Mouse (Mus musculus) stomach, embryonic 15.5 days (tissue): ENCODE measurements around the gene Gm49336. TPM values are rescaled to one million over a fixed set of nuclear protein-coding genes. Genes with fewer than 3 reads are reported as not detected.

Experiments
- ATAC-seq: fragments of 200-750 bp; cut with Nextera tagmentation; 2 replicates; pipeline ENCODE4 v1.8.0; 2017; ENCODE audit warnings: low read depth, moderate number of reproducible peaks, moderate TSS enrichment; ENCODE audit not compliant: insufficient read depth, low FRiP score
- H3K27ac ChIP-seq: fragments of 300-500 bp; sonication (generic); 2 replicates; pipeline ENCODE4 v1.5.1; 2015; ENCODE audit warnings: mild to moderate bottlenecking, inconsistent platforms
- H3K27me3 ChIP-seq: fragments of 300-500 bp; sonication (generic); replicated peaks from 2 replicates; pipeline ENCODE4 v1.6.1; 2015; ENCODE audit warnings: inconsistent platforms
- H3K36me3 ChIP-seq: fragments of 300-500 bp; sonication (generic); 2 replicates; pipeline ENCODE4 v1.6.1; 2015; ENCODE audit warnings: inconsistent platforms
- H3K4me1 ChIP-seq: fragments of 300-500 bp; sonication (generic); 2 replicates; pipeline ENCODE4 v1.6.1; 2015; ENCODE audit warnings: inconsistent platforms
- H3K4me2 ChIP-seq: fragments of 300-500 bp; sonication (generic); 2 replicates; pipeline ENCODE4 v1.6.1; 2015; ENCODE audit warnings: mild to moderate bottlenecking, inconsistent platforms
- H3K4me3 ChIP-seq: fragments of 300-500 bp; sonication (generic); replicated peaks from 2 replicates; pipeline ENCODE4 v1.5.1; 2015; ENCODE audit warnings: inconsistent platforms
- H3K9ac ChIP-seq: fragments of 300-500 bp; sonication (generic); 2 replicates; pipeline ENCODE4 v1.6.1; 2015; ENCODE audit warnings: inconsistent platforms
- H3K9me3 ChIP-seq: fragments of 300-500 bp; sonication (generic); 2 replicates; pipeline ENCODE4 v1.6.1; 2016; ENCODE audit warnings: inconsistent platforms
- WGBS: fragments of 180-500 bp; shearing (Covaris S2); methylation state at CpG from one replicate; pipeline ENCODE4 v1.1.7; 2015; 5-methylcytosine and 5-hydroxymethylcytosine counted together
- polyA plus RNA-seq: library from polyadenylated mRNA; unstranded; fragments of >200 nt; fragmentation: Nextera tagmentation; extraction: Ambion mirVana; gene quantifications from 2 replicates; pipeline ENCODE4 v1.2.1, GENCODE M21; 2015

The Gm49336 gene
- polyA plus RNA-seq, 1 experiment from 2014 or later = 44.7 TPM

DNA sequence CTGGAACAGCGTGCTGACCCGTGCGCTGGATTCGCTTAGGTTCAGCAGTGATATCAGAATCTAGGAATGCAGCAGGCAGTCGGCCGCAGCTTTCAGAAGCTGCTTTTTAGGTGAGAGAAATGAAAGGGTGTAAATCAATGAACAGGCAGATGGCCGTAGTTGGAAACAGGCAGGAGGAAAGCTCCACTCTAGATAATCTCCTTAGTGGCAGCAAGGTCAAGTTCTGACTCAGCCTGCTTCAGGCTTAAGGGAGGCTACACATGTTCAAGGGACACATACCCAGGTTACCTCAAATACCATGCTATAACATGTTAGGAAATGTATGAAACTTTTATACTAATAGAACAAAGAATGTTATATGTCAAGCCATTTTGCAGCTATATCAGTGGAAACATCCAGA, 11.0 kb upstream of the Gm49336 start:
- Histone ChIP-seq H3K9ac (no peak overlapping the region), H3K4me2 (no peak overlapping the region), H3K27ac (no peak overlapping the region), H3K4me3 (no peak overlapping the region), H3K27me3 (no peaks in the 10 kb centered on the region), H3K9me3 (no peaks in the 10 kb centered on the region), H3K36me3 (no peaks in the 10 kb centered on the region), H3K4me1 (peaks cover 4% of the 10 kb centered on the region; the same call in 1 of the 2 replicates)
- WGBS = 55% methylated on average over 7 of the region's 7 CpGs
- no peak for ATAC-seq

DNA sequence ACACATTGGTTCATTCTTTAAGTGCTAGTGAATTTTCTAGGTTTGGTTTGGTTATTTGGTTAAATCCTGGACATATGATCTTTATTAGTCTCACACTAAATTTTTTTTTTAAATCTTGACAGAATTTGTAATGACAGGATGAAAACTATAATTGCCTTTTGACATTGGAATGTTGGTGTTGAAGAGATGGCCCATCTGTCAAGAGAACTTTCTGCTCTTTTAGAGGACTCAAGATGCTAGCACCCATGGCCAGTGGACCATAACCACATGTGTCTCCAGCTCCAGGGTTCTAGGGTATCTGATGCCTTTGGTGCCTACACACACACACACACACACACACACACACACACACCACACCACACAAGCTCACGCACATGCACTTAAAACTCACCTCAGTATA, 6.5 kb upstream of the Gm49336 start:
- Histone ChIP-seq H3K36me3 (no peaks in the 10 kb centered on the region), H3K27me3 (no peaks in the 10 kb centered on the region), H3K4me1 (no peaks in the 10 kb centered on the region), H3K9ac (no peak overlapping the region), H3K4me2 (no peak overlapping the region), H3K27ac (no peak overlapping the region), H3K4me3 (no peak overlapping the region), H3K9me3 (no peaks in the 10 kb centered on the region)
- 86% methylated on average over 1 of the region's 1 CpGs for WGBS
- no peak for ATAC-seq

DNA sequence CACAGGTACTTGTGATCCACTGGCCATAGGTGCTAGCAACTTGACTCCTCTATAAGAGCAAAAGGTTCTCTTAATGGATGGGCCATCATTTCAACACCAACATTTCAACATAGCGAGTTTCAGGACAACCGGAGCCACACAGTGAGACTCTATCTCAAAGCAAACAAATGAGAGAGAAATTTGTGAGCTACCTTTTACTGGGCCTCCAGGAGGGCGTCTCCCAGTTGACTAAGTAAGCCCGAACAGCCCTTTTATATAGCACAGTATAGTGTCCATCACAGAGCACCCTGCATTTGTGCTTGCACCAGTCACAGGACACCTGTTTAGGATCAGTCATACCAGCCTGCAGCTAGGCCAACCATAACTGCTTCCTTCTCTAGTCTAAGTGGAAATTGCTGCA, 5.8 kb upstream of the Gm49336 start:
- Histone ChIP-seq H3K9ac (no peak overlapping the region), H3K4me1 (peaks cover 5% of the 10 kb centered on the region), H3K27me3 (no peaks in the 10 kb centered on the region), H3K4me3 (no peak overlapping the region), H3K36me3 (no peaks in the 10 kb centered on the region), H3K9me3 (no peaks in the 10 kb centered on the region), H3K27ac (no peak overlapping the region), H3K4me2 (no peak overlapping the region)
- WGBS = 56% methylated on average over 4 of the region's 4 CpGs
- peak; percentile 53; the same call in 1 of the 2 replicates for ATAC-seq

DNA sequence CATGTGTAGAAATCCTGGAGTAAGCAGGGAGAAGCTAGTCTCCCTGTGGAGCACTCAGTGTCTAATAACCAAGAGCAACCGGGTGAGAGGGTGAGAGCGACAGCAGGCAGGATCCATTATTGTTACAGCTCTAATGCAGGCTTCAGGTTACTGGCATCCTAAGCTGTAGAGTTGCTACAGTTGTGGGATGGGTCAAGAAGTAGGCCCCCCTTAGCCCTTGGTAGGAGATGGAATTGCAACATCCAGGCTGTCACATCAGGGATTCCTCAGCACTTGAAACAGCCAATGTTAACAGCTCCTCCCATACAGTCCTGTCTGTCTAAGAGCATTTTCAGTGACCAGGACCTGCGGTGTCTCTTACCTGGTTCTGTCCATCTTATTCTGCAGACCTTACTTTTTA, 5.0 kb upstream of the Gm49336 start:
- no peak for ATAC-seq
- no peak overlapping the region for H3K27ac ChIP-seq
- WGBS = 32% methylated on average over 3 of the region's 3 CpGs
- peaks cover 5% of the 10 kb centered on the region for H3K4me1 ChIP-seq
- H3K4me3 ChIP-seq = no peak overlapping the region
- H3K27me3 ChIP-seq = no peaks in the 10 kb centered on the region
- H3K9ac ChIP-seq = no peak overlapping the region
- H3K9me3 ChIP-seq = no peaks in the 10 kb centered on the region
- no peaks in the 10 kb centered on the region for H3K36me3 ChIP-seq
- no peak overlapping the region for H3K4me2 ChIP-seq

DNA sequence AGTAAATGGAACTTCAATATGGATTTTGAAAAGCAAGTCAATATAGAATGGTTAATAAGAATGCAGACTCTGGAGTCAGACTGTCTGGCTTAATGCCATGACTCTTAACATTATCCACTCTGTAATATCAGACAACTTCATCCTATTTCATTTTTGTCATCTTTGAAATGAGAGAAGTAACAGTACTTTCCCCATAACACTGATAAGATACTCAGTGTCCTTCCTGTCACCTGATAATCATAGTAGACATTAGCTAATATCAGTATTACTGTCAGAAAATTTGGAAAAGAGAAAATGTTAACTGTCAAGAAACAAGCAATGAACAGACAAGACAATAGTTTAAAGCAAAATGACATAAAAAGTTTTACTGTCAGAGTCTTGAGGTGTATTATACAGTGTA, 3.5 kb upstream of the Gm49336 start:
- Histone ChIP-seq H3K4me1 (peaks cover 7% of the 10 kb centered on the region), H3K27ac (no peak overlapping the region), H3K36me3 (no peaks in the 10 kb centered on the region), H3K4me3 (no peak overlapping the region), H3K9me3 (no peaks in the 10 kb centered on the region), H3K9ac (no peak overlapping the region), H3K4me2 (no peak overlapping the region), H3K27me3 (no peaks in the 10 kb centered on the region)
- ATAC-seq = no peak

DNA sequence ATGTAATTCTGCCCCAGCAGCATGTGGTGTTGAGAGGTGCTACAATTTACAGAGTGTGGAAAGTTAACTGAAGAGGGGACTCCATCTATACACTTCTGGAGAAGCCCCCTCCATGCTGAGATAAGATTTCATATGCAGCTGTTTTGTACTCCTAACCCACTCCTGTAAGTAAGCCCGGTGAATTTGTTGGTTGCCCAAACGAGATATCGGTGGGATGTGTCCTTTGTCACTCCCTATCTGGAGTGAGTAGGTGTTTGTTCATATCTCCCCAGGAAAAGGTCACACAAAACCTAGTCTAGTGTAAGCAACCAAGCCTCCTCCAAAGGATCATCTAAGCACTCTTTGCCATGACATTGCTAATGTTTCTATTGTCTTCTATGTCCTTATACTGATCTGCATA, 2.2 kb upstream of the Gm49336 start:
- H3K27ac ChIP-seq = no peak overlapping the region
- H3K9me3 ChIP-seq = no peaks in the 10 kb centered on the region
- WGBS = 85% methylated on average over 3 of the region's 3 CpGs
- no peak overlapping the region for H3K9ac ChIP-seq
- no peaks in the 10 kb centered on the region for H3K36me3 ChIP-seq
- no peak overlapping the region for H3K4me3 ChIP-seq
- no peak for ATAC-seq
- H3K27me3 ChIP-seq = no peaks in the 10 kb centered on the region
- H3K4me1 ChIP-seq = peaks cover 11% of the 10 kb centered on the region
- H3K4me2 ChIP-seq = no peak overlapping the region

DNA sequence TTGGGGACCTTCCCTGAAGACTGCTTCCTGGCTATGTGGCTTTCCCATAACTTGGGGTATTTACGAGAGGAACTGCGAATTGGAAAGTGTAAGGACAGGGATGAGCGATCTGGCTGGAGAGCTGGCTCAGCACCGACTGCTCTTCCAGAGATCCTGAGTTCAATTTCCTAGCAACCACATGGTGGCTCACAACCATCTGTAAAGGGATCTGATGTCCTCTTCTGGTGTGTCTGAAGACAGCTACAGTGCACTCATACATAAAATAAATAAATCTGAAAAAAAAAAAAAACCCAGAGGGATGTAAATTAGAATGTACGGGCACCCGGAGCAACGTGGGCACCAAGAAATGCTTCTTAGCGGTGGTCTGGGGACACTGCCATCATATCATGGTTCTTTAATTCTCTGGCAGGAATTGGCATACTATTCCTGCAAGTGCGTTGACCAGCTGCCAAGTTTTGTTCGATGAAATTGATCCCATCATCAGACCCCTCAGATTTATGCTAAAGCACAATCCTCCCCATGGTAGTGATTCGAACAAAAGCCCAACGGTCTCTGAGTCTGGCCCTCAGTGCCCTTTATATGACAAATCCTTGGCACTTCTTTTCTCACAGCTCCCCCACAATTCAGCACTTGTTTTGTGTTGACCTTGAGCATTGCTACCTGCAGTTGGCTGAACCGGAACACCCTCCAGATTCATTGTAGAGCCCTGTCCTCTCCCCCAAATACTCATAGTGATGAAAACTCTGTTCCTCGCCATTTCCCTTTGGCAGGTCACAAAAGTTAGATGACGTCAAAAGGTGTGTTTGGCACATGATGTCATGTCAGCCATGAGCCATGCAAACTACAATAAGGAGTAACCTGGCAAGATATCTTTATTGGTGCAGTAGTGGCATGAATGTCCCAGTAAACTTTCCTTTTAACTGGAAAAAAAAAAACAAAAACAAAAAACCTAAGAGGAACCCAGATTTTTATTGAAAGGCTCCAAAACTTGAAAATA, 995 bp upstream of the Gm49336 start:
- peak overlapping the region; percentile 90 for H3K4me3 ChIP-seq
- ATAC-seq = no peak
- H3K4me2 ChIP-seq = peak overlapping the region; percentile 79
- H3K27me3 ChIP-seq = no peaks in the 10 kb centered on the region
- 19% methylated on average over 15 of the region's 15 CpGs for WGBS
- H3K4me1 ChIP-seq = peaks cover 11% of the 10 kb centered on the region
- no peaks in the 10 kb centered on the region for H3K9me3 ChIP-seq
- no peaks in the 10 kb centered on the region for H3K36me3 ChIP-seq
- H3K9ac ChIP-seq = peak overlapping the region; percentile 83
- peak overlapping the region; percentile 92 for H3K27ac ChIP-seq

DNA sequence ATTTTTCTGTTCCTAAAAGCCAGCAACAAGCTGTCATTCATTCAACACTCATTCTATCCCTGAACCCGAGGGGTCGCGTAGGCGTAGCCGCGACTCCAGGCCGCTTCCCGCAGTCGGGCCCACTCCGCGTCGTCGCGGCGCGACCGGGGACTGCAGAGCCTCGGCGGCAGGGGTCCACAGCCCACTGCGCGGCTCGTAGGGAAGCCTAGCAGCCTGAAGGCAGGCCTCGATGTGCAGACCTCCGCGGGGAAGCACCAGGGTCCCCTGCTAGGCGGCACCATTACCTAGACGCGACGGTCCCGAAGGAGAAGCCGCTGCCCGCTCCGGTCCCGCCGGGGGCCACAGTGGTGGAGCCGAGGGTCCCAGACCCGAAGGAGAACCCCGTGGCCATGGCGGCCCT, 428 bp downstream of the Gm49336 start:
- Histone ChIP-seq H3K4me3 (peak overlapping the region; percentile 90), H3K27me3 (no peaks in the 10 kb centered on the region), H3K27ac (peak overlapping the region; percentile 87), H3K9me3 (no peaks in the 10 kb centered on the region), H3K4me2 (peak overlapping the region; percentile 50), H3K9ac (peak overlapping the region; percentile 97), H3K4me1 (peaks cover 11% of the 10 kb centered on the region), H3K36me3 (no peaks in the 10 kb centered on the region)
- ATAC-seq = peak; percentile 48
- WGBS = under 1% methylated on average over 39 of the region's 39 CpGs

DNA sequence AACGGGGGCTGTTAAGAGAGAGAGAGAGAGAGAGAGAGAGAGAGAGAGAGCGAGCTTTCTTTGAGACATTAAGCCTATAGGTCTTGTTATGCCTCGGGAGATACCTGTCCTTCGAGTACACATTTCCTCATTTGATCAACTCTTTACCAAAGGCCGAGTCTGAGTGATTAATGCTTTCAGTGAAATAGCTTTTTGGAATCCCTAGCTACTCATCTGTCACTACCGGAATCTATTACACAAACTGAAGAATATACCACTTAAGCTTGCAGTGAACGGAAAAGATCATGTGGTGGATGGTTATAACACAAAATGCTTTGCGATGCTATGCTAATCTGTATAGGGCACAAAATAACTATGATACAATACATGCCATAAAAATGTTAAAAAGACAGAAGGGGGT, 941 bp downstream of the Gm49336 start:
- no peaks in the 10 kb centered on the region for H3K36me3 ChIP-seq
- H3K27me3 ChIP-seq = no peaks in the 10 kb centered on the region
- no peak overlapping the region for H3K27ac ChIP-seq
- no peaks in the 10 kb centered on the region for H3K9me3 ChIP-seq
- peak overlapping the region; percentile 90 for H3K4me3 ChIP-seq
- peaks cover 11% of the 10 kb centered on the region for H3K4me1 ChIP-seq
- peak overlapping the region; percentile 50 for H3K4me2 ChIP-seq
- no peak for ATAC-seq
- H3K9ac ChIP-seq = peak overlapping the region; percentile 97
- 14% methylated on average over 8 of the region's 8 CpGs for WGBS

DNA sequence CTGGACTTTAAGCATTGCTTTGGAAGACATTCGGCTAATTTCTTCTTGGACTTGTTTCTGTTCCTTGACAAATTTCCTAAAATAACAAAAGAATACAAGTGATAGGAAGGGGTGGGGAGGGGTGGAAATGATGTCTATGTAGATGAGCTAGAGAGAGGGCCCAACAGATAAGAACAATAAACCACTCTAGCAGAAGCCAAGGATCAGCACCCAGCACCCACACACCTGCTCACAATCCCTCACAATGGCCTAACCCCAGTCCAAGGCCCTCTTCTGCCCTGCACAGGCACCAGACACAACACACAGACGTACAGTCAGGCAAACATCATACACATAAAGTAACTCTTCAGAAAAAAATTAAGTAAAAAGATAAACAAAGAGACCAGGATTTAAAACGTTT, 12.8 kb downstream of the Gm49336 start:
- no peaks in the 10 kb centered on the region for H3K9me3 ChIP-seq
- no peak overlapping the region for H3K27ac ChIP-seq
- H3K4me2 ChIP-seq = no peak overlapping the region
- no peak for ATAC-seq
- H3K36me3 ChIP-seq = peaks cover 11% of the 10 kb centered on the region; the same call in 1 of the 2 replicates
- WGBS = 75% methylated on average over 3 of the region's 3 CpGs
- no peaks in the 10 kb centered on the region for H3K4me1 ChIP-seq
- H3K27me3 ChIP-seq = no peaks in the 10 kb centered on the region
- H3K9ac ChIP-seq = no peak overlapping the region
- no peak overlapping the region for H3K4me3 ChIP-seq

DNA sequence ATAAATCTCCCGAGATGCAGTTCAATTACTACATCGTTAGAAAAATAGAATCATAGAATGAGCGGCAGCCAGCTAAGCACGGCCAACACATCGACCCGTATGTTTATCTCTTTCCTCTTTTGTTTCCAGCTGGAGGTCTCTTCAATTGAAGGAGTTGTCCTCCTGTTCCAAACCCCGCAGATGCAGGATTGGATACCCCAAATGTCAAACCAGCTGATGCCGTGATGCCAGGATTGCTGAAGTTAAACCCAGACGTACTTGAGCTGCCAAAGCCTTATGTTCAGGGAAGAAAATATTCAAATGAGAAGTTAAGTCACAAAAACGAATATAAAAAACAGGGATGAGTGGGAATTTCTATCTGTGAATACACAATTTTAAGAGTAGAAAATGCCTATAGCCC, 31.4 kb downstream of the Gm49336 start:
- Histone ChIP-seq H3K4me1 (no peaks in the 10 kb centered on the region), H3K4me3 (no peak overlapping the region), H3K36me3 (peaks cover 4% of the 10 kb centered on the region), H3K9me3 (no peaks in the 10 kb centered on the region), H3K27ac (no peak overlapping the region), H3K4me2 (no peak overlapping the region), H3K27me3 (no peaks in the 10 kb centered on the region), H3K9ac (no peak overlapping the region)
- WGBS = 89% methylated on average over 10 of the region's 10 CpGs
- no peak for ATAC-seq

DNA sequence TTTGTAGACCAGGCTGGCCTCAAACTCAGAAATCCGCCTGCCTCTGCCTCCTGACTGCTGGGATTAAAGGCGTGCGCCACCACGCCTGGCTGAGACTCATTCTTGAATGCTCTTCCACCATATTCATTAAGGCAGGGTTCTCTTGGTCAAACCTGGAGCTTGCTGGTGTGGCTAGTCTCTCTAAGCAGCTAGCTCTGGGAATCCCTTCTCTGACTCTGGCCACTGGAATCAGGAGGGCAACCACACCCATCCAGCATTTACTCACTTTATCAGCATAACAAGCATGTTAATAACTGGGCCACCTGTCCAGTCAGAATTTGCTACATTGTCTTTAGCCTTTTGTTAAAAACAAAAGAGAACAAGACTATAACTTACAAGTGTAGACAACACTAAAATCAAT, 33.7 kb downstream of the Gm49336 start:
- Histone ChIP-seq H3K27me3 (no peaks in the 10 kb centered on the region), H3K4me2 (no peak overlapping the region), H3K9me3 (no peaks in the 10 kb centered on the region), H3K9ac (no peak overlapping the region), H3K4me3 (no peak overlapping the region), H3K36me3 (peaks cover 4% of the 10 kb centered on the region), H3K27ac (no peak overlapping the region), H3K4me1 (no peaks in the 10 kb centered on the region)
- WGBS = over 99% methylated on average over 4 of the region's 4 CpGs
- ATAC-seq = no peak
